Mouse (Mus musculus): Measurements from ENCODE around the gene Fgfrl1. TPM values are rescaled to one million over a fixed set of nuclear protein-coding genes. Genes with fewer than 3 reads are reported as not detected.
"Not testable (repeated sequence)": the region's sequence is repeated elsewhere in the genome, so short reads cannot be mapped to it uniquely, and the experiment has no call there.

The Fgfrl1 gene
- polyA plus RNA-seq, 1 experiment: 68.8 TPM

DNA sequence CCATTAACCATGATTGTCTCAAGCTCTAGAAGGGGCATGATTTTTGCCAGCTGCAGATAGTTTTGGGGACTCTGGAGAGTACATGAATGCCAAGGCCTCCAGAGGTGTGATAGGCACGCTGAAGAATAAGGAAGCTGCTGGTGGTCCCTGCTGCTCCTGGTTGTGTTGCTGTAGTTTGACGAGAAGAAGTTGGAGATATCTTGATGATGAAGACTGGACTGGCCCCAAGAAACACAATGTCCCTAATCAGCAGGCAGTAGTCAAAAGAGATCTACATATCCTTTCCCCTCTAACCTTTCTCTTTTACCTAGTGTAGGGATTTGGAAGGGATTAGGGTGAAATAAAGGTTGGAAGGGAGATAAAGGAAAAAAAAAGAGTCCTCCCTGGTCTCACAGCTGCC lies 50.4 kb downstream of the Fgfrl1 start:
- Histone ChIP-seq H3K4me3 (ENCODE audit: insufficient read depth, low read depth, low read length) (no peak overlapping the region), H3K4me1 (ENCODE audit: control insufficient read depth, insufficient read depth, insufficient read length, low read length) (no peaks in the 10 kb centered on the region), H3K27ac (replicated peaks; ENCODE audit: low read depth, low read length) (no peak overlapping the region)

- Histone ChIP-seq H3K4me1 (ENCODE audit: control insufficient read depth, insufficient read depth, insufficient read length, low read length) (no peaks in the 10 kb centered on the region), H3K4me3 (ENCODE audit: insufficient read depth, low read depth, low read length) (no peak overlapping the region)
Measured at GRCm38 (mm10) chr5:108743856-108744255, 51.7 kb downstream of the Fgfrl1 start.

DNA sequence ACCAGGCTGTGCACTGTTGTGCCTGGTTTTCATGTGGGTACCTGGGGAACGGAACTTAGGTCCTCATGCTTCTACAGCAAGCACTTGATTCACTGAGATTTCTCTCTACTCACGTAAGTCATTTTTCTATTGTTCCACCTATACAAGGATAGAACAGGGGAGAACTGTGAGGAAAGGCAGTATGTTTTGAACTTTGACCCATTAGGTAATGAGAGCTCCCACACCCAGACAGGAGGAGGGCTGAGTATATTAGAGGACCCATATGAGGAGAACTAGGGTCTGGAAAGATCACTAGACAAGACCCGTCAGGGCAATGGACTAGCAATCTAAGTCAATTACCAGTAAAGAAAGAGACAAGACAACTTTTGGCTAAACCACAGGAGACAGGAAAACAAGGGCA lies 52.4 kb downstream of the Fgfrl1 start:
- Histone ChIP-seq H3K27ac (replicated peaks; ENCODE audit: low read depth, low read length) (no peak overlapping the region), H3K4me1 (ENCODE audit: control insufficient read depth, insufficient read depth, insufficient read length, low read length) (no peaks in the 10 kb centered on the region)

More at GRCm38 (mm10) chr5:108743856-108744255, 51.7 kb downstream of the Fgfrl1 start:
- H3K27ac ChIP-seq (replicated peaks; ENCODE audit: low read depth, low read length): no peak overlapping the region

DNA sequence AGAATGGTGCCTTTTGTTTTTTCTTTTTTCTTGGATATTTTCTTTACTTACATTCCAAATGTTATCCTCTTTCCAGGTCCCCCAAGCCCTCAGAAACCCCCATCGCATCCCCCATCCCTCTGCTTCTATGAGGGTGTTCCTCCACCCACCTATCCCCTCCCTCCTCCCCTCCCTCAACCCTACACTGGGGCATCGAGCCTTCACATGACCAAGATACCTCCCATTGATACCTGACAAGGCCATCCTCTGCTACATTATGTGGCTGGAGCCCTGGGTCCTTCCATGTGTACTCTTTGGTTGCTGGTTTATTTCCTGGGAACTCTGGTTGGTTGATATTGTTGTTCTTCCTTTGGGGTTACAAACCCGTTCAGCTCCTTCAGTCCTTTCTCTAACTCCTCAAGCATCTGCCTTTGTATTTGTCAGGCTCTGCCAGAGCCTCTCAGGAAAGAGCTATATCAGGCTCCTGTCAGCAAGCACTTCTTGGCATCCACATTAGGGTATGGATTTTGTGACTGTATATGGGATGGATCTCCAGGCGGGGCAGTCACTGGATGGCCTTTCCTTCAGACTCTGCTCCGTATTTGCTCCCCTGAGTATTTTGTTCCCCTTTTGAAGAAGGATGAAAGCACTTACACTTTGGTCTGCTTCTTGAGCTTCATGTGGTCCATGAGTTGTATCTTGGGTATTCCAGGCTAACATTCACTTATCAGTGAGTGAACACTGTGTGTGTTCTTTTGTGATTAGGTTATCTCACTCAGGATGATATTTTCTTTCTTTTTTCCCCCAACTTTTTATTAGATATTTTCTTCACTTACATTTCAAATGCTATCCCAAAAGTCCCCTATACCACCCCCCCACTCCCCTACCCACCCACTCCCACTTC lies 58.4 kb downstream of the Fgfrl1 start:
- Histone ChIP-seq H3K4me3 (ENCODE audit: insufficient read depth, low read depth, low read length) (no peak overlapping the region), H3K4me1 (ENCODE audit: control insufficient read depth, insufficient read depth, insufficient read length, low read length) (no peaks in the 10 kb centered on the region)

More for the DNA sequence above, 52.4 kb downstream of the Fgfrl1 start:
- no peak overlapping the region for H3K4me3 ChIP-seq (ENCODE audit: insufficient read depth, low read depth, low read length)

DNA sequence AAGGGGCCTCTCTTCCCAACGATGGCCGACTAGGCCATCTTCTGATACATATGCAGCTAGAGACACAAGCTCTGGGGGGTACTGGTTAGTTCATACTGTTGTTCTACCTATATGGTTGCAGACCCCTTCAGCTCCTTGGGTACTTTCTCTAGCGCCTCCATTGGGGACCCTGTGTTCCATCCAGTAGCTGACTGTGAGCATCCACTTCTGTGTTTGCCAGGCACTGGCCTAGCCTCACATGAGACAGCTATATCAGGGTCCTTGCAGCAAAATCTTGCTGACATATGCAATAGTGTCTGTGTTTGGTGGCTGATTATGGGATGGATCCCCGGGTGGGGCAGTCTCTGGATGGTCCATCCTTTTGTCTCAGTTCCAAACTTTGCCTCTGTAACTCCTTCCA lies 59.1 kb downstream of the Fgfrl1 start:
- H3K27ac ChIP-seq (replicated peaks; ENCODE audit: low read depth, low read length); H3K4me1 ChIP-seq (ENCODE audit: control insufficient read depth, insufficient read depth, insufficient read length, low read length); H3K4me3 ChIP-seq (ENCODE audit: insufficient read depth, low read depth, low read length): not testable (repeated sequence)

More for the DNA sequence above, 58.4 kb downstream of the Fgfrl1 start:
- H3K27ac ChIP-seq (replicated peaks; ENCODE audit: low read depth, low read length): no peak overlapping the region

Other genes starting within 250 kb of the Fgfrl1 start
- 0.55 and 0.92 TPM in 2 replicates for gene Mfsd7a, start 243.5 kb upstream of the Fgfrl1 start, polyA plus RNA-seq (2012; ENCODE audit: insufficient read depth, insufficient read length, missing spikeins)
- 8.4 and 21.9 TPM in 2 replicates for gene Pcgf3, start 231.2 kb upstream of the Fgfrl1 start, polyA plus RNA-seq (2012; ENCODE audit: insufficient read depth, insufficient read length, missing spikeins)
- not detected in 2 replicates for gene Cplx1, start 142.4 kb upstream of the Fgfrl1 start, polyA plus RNA-seq (2012; ENCODE audit: insufficient read depth, insufficient read length, missing spikeins)
- 30.4 and 32.8 TPM in 2 replicates for gene Gak, start 62.6 kb upstream of the Fgfrl1 start, polyA plus RNA-seq (2012; ENCODE audit: insufficient read depth, insufficient read length, missing spikeins)
- 12.0 and 12.1 TPM in 2 replicates for gene Tmem175, start 62.6 kb upstream of the Fgfrl1 start, polyA plus RNA-seq (2012; ENCODE audit: insufficient read depth, insufficient read length, missing spikeins)
- gene Idua, start 32.1 kb upstream of the Fgfrl1 start, polyA plus RNA-seq (2012; ENCODE audit: insufficient read depth, insufficient read length, missing spikeins): 3.4 and 6.3 TPM in 2 replicates
- 3.4 and 3.7 TPM in 2 replicates for gene Dgkq, start 22.7 kb upstream of the Fgfrl1 start, polyA plus RNA-seq (2012; ENCODE audit: insufficient read depth, insufficient read length, missing spikeins)
- not detected in 2 replicates for gene Slc26a1, start 16.8 kb upstream of the Fgfrl1 start, polyA plus RNA-seq (2012; ENCODE audit: insufficient read depth, insufficient read length, missing spikeins)
- not detected in 2 replicates for gene Rnf212, start 82.6 kb downstream of the Fgfrl1 start, polyA plus RNA-seq (2012; ENCODE audit: insufficient read depth, insufficient read length, missing spikeins)
- not detected in 2 replicates for gene Tmed11, start 103.0 kb downstream of the Fgfrl1 start, polyA plus RNA-seq (2012; ENCODE audit: insufficient read depth, insufficient read length, missing spikeins)
- gene Vmn2r8, start 116.5 kb downstream of the Fgfrl1 start, polyA plus RNA-seq (2012; ENCODE audit: insufficient read depth, insufficient read length, missing spikeins): not detected in 2 replicates
- gene Vmn2r9, start 160.2 kb downstream of the Fgfrl1 start, polyA plus RNA-seq (2012; ENCODE audit: insufficient read depth, insufficient read length, missing spikeins): not detected in 2 replicates